Mouse (Mus musculus) embryonic fibroblast, embryonic 13.5 days (primary cell): ENCODE data around the gene Psg16.

ENCODE experiments used
- CTCF ChIP-seq: IDR thresholded peaks from 2 replicates; pipeline ENCODE4 v1.5.1; 2011; ENCODE audit warnings: mild to moderate bottlenecking, control low read depth, low read length, moderate library complexity, borderline replicate concordance; ENCODE audit not compliant: insufficient read depth
- POLR2A ChIP-seq: IDR thresholded peaks from 2 replicates; pipeline ENCODE4 v1.6.1; 2011; ENCODE audit warnings: low read depth, mild to moderate bottlenecking, control low read depth, low read length, moderate library complexity

GRCm38 (mm10) chr7:17050933-17051594 is 22.8 kb upstream of the Psg16 start:
- TF ChIP-seq CTCF (peak; percentile 94), POLR2A (no peak)
